Mouse (Mus musculus): ENCODE measurements around the gene Ube2h.

DNA sequence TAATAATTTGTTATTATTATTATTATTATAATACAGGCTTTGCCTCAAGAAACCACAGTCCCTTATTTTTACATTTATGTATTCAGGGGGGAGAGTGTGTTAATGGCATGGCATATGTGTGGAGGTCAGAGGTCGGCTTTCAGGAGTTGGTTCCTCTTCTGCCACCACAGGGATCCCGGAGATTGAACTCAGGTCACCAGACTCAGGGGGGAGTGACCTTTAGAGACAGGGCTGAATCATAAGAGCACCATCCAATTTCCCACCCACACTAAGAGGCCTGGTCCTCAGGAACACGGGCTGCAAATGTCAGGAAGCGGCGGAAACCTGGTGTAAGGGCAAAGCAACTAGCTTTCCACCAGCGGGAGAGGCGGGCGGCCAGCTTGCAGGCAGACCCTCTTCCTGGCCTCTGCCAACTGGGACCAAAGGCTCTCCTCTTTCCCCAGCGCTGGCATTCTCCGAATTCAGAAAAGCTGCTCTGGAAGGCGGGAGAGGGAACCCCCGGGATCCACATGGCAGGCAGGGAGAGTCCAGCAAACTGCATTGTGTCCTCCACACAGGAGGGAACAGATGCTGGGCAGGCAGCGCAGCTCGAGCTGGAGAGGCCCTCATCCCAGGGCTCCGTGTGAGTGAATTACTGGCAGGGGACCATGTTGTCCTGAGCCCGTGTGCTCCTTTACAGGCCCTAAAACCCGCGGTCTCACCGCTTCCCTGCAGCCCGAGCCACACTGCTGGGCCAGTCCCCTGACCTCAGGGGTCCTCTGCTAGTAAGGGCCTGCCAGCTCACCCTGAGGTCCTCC is 99.8 kb downstream of the Ube2h start:
- no peak for TF ChIP-seq CTCF (IDR thresholded peaks at IDR 0.05; ENCODE audit: control insufficient read depth, insufficient read depth, insufficient replicate concordance, low read depth, low read length)
- TF ChIP-seq POLR2A (IDR thresholded peaks at IDR 0.05; ENCODE audit: control insufficient read depth, low read depth, low read length) = no peak
